Mouse (Mus musculus) frontal cortex, postnatal 14 days (tissue): ENCODE measurements around the gene Ube4b.

Experiments used
- DNase-seq, 2 experiments: peaks; one replicate each; pipeline ENCODE4 v3.0.0; 2022; ENCODE audit warnings: low spot score in 2 of 2

The Ube4b gene

GRCm38 (mm10) chr4:149339426-149340214, 86.9 kb downstream of the Ube4b start:
- no peak for DNase-seq

- no peak for DNase-seq
Observed at GRCm38 (mm10) chr4:149338137-149338536, 88.4 kb downstream of the Ube4b start.

- no peak for DNase-seq
Observed at GRCm38 (mm10) chr4:149337353-149337752, 89.2 kb downstream of the Ube4b start.

- DNase-seq, result no peak
Observed at GRCm38 (mm10) chr4:149336302-149336701, 90.2 kb downstream of the Ube4b start.

GRCm38 (mm10) chr4:149334881-149335280, 91.7 kb downstream of the Ube4b start:
- no peak for DNase-seq

GRCm38 (mm10) chr4:149332726-149333125, 93.8 kb downstream of the Ube4b start:
- DNase-seq, result no peak

GRCm38 (mm10) chr4:149330495-149330894, 96.1 kb downstream of the Ube4b start:
- no peak for DNase-seq

GRCm38 (mm10) chr4:149328735-149329134, 97.8 kb downstream of the Ube4b start:
- no peak for DNase-seq

GRCm38 (mm10) chr4:149327281-149327680, 99.3 kb downstream of the Ube4b start:
- DNase-seq, result no peak

GRCm38 (mm10) chr4:149325411-149326162, 101.0 kb downstream of the Ube4b start:
- no peak for DNase-seq

GRCm38 (mm10) chr4:149323730-149324129, 102.8 kb downstream of the Ube4b start:
- no peak for DNase-seq

GRCm38 (mm10) chr4:149322718-149323117, 103.8 kb downstream of the Ube4b start:
- no peak for DNase-seq

GRCm38 (mm10) chr4:149322286-149322685, 104.3 kb downstream of the Ube4b start:
- no peak for DNase-seq

GRCm38 (mm10) chr4:149319088-149319487, 107.5 kb downstream of the Ube4b start:
- DNase-seq, result no peak

- no peak for DNase-seq
Observed at GRCm38 (mm10) chr4:149317387-149317786, 109.2 kb downstream of the Ube4b start.

GRCm38 (mm10) chr4:149314275-149314837, 112.2 kb downstream of the Ube4b start:
- no peak for DNase-seq

GRCm38 (mm10) chr4:149313558-149314253, 112.8 kb downstream of the Ube4b start:
- DNase-seq, result no peak

GRCm38 (mm10) chr4:149311996-149312395, 114.6 kb downstream of the Ube4b start:
- no peak for DNase-seq

- DNase-seq, result no peak
Observed at GRCm38 (mm10) chr4:149308491-149308820, 118.1 kb downstream of the Ube4b start.

GRCm38 (mm10) chr4:149307596-149308490, 118.7 kb downstream of the Ube4b start, which contains the start of gene Kif1b:
TSS of gene Kif1b (minus strand) at chr4:149307693.
- peak; percentile 95 to 99 for DNase-seq
